Mouse (Mus musculus) gastrocnemius, postnatal 36 days (tissue): ENCODE data around the gene Pde4c. TPM values are rescaled to one million over a fixed set of nuclear protein-coding genes. Genes with fewer than 3 reads are reported as not detected.

ENCODE experiments used
- DNase-seq, 2 experiments: peaks; one replicate each; pipeline ENCODE4 v3.0.0; 2022
- intact Hi-C: fragments of 180-260 bp; cut with DNase I; formaldehyde crosslinking; loops from one replicate; pipeline ENCODE4 v1.15.1; 2025
- microRNA-seq, 2 experiments: library from miRNA; unstranded; fragments of <30 nt; microRNA quantifications; one replicate each; pipeline ENCODE4 v1.2.0; 2021
- total RNA-seq, 2 experiments: library from RNA; stranded (reverse); gene quantifications; 2 replicates each; pipeline ENCODE4 v1.2.3; 2021

The Pde4c gene
- total RNA-seq, 2 experiments from 2014 or later = 1.9 to 2.1 TPM

GRCm38 (mm10) chr8:70800648-70801047 lies 77.1 kb downstream of the Pde4c start:
- intact Hi-C loops = no loop called here
- DNase-seq = no peak

Small RNAs within 50 kb of the gene (microRNA-seq; reads per million reads assigned to microRNA genes)
- 0 reads per million in 2 experiments for gene Mir7240

Other genes with a start within 250 kb of the Pde4c start
- 1 to 10 TPM; 6.8 to 7.5 TPM for gene Klhl26, start 246.8 kb upstream of the Pde4c start, total RNA-seq
- not detected for gene Tmem59l, start 236.4 kb upstream of the Pde4c start, total RNA-seq
- gene Crlf1, start 230.6 kb upstream of the Pde4c start, total RNA-seq = 1 to 10 TPM; 3.4 to 3.8 TPM
- gene Rex1bd, start 217.0 kb upstream of the Pde4c start, total RNA-seq = 100 to 1,000 TPM; 126 to 128 TPM
- gene Uba52, start 212.9 kb upstream of the Pde4c start, total RNA-seq = 100 to 1,000 TPM; 787 to 802 TPM
- 100 to 1,000 TPM in 1 of 2 experiments, 10 to 100 TPM in 1; 99.3 to 107 TPM for gene Fkbp8, start 196.0 kb upstream of the Pde4c start, total RNA-seq
- 10 to 100 TPM; 67.7 to 74.7 TPM for gene Kxd1, start 195.8 kb upstream of the Pde4c start, total RNA-seq
- 10 to 100 TPM in 1 of 2 experiments, 1 to 10 TPM in 1; 9.6 to 10.5 TPM for gene Ell, start 184.3 kb upstream of the Pde4c start, total RNA-seq
- gene Isyna1, start 129.3 kb upstream of the Pde4c start, total RNA-seq = 1 to 10 TPM; 4.1 to 5.1 TPM
- 10 to 100 TPM; 12.5 to 15.9 TPM for gene Ssbp4, start 114.8 kb upstream of the Pde4c start, total RNA-seq
- under 1 TPM; 0.38 to 0.64 TPM for gene Lrrc25, start 107.6 kb upstream of the Pde4c start, total RNA-seq
- under 1 TPM in 1 of 2 experiments, not detected in 1; 0.18 TPM for gene Gdf15, start 91.3 kb upstream of the Pde4c start, total RNA-seq
- gene Pgpep1, start 63.3 kb upstream of the Pde4c start, total RNA-seq = 10 to 100 TPM; 11.1 to 15.9 TPM
- gene Lsm4, start 50.5 kb upstream of the Pde4c start, total RNA-seq = 10 to 100 TPM; 54.9 to 63.3 TPM
- 10 to 100 TPM; 60.6 to 77.9 TPM for gene Jund, start 24.8 kb upstream of the Pde4c start, total RNA-seq
- under 1 TPM in 1 of 2 experiments, not detected in 1; 0.05 TPM for gene Iqcn, start 20.3 kb upstream of the Pde4c start, total RNA-seq
- gene Gm3336, start 5.2 kb upstream of the Pde4c start, total RNA-seq = not detected
- gene Rab3a, start 31.0 kb downstream of the Pde4c start, total RNA-seq = 10 to 100 TPM; 36.8 to 37.3 TPM
- gene Mpv17l2, start 37.2 kb downstream of the Pde4c start, total RNA-seq = 10 to 100 TPM; 20.7 to 21.4 TPM
- gene Pik3r2, start 53.0 kb downstream of the Pde4c start, total RNA-seq = 10 to 100 TPM; 14.3 to 16.1 TPM
- gene Mast3, start 81.3 kb downstream of the Pde4c start, total RNA-seq = 1 to 10 TPM; 2.9 to 4.1 TPM
- under 1 TPM in 1 of 2 experiments, not detected in 1; 0.15 TPM for gene Il12rb1, start 84.7 kb downstream of the Pde4c start, total RNA-seq
- gene Arrdc2, start 116.0 kb downstream of the Pde4c start, total RNA-seq = 10 to 100 TPM; 47.9 to 92.8 TPM
- 10 to 100 TPM; 12.8 to 18.3 TPM for gene Kcnn1, start 139.5 kb downstream of the Pde4c start, total RNA-seq
- 10 to 100 TPM; 56.2 to 64.3 TPM for gene Ccdc124, start 150.2 kb downstream of the Pde4c start, total RNA-seq
- under 1 TPM in 1 of 2 experiments, not detected in 1; 0.10 TPM for gene Slc5a5, start 169.0 kb downstream of the Pde4c start, total RNA-seq
- gene Rpl18a, start 173.7 kb downstream of the Pde4c start, total RNA-seq = 100 to 1,000 TPM; 802 to 969 TPM
- gene Map1s, start 182.2 kb downstream of the Pde4c start, total RNA-seq = 10 to 100 TPM in 1 of 2 experiments, 1 to 10 TPM in 1; 9.6 to 15.6 TPM